Mouse (Mus musculus): ENCODE data around the gene Smc4. TPM values are rescaled to one million over a fixed set of nuclear protein-coding genes. Genes with fewer than 3 reads are reported as not detected.

The Smc4 gene
- total RNA-seq, 2 experiments from 2014 or later, result 6.8 to 7.0 TPM

Small RNAs within 50 kb of the gene (microRNA-seq; reads per million reads assigned to microRNA genes)
- gene Mir15b (486 to 615 reads per million in 2 experiments), gene Mir16-2 (45.4 to 93.6 reads per million in 2 experiments)

Other genes starting within 250 kb of the Smc4 start
- 10 to 100 TPM in 1 of 2 experiments, 1 to 10 TPM in 1; 9.4 to 10.6 TPM for gene 1110032F04Rik, start 135.2 kb upstream of the Smc4 start, total RNA-seq (2021)
- gene Ift80, start 168 bp upstream of the Smc4 start, total RNA-seq (2021), result 10 to 100 TPM; 23.5 to 23.9 TPM
- gene Trim59, start 40.0 kb downstream of the Smc4 start, total RNA-seq (2021), result 10 to 100 TPM; 13.0 to 14.6 TPM
- 10 to 100 TPM; 79.5 to 84.7 TPM for gene Kpna4, start 122.4 kb downstream of the Smc4 start, total RNA-seq (2021)
- not detected for gene Arl14, start 217.7 kb downstream of the Smc4 start, total RNA-seq (2021)

All from layer of hippocampus, postnatal 25 days (tissue).